Mouse (Mus musculus) c-Kit-negative CD71-positive TER-119-positive erythroid progenitor cells, embryonic 14.5 days (primary cell): ENCODE measurements around the gene Myo3b.

Source experiments
- DNase-seq: peaks from one replicate; pipeline ENCODE4 v3.0.0-alpha.2; 2013; ENCODE audit warnings: low read depth, low spot score

Myo3b gene

DNA sequence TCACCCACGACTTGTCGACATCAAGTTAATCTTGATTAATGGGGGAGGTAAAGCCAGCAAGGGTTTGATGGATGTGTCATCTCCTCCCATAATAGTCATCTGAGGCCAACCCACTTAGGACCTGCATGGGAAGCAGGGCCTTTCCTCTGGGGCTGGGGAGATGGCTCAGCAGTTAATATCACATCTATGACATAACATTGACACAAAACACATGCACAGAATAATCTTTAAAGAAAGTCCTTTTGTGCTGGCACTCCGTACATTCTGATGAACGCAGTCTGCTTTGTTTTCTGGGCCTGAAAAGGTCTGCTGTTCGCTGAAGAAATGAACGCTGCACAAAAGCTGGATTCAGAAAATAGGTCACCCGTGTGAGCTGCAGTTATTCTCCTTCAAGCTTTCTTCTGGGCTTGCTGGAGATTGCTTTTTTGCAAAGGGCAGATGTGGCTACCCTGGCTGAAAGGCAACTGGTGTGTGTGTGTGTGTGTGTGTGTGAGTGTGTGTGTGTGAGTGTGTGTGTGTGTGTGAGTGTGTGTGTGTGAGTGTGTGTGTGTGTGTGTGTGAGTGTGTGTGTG is 26.9 kb downstream of the Myo3b start:
- DNase-seq, result no peak

DNA sequence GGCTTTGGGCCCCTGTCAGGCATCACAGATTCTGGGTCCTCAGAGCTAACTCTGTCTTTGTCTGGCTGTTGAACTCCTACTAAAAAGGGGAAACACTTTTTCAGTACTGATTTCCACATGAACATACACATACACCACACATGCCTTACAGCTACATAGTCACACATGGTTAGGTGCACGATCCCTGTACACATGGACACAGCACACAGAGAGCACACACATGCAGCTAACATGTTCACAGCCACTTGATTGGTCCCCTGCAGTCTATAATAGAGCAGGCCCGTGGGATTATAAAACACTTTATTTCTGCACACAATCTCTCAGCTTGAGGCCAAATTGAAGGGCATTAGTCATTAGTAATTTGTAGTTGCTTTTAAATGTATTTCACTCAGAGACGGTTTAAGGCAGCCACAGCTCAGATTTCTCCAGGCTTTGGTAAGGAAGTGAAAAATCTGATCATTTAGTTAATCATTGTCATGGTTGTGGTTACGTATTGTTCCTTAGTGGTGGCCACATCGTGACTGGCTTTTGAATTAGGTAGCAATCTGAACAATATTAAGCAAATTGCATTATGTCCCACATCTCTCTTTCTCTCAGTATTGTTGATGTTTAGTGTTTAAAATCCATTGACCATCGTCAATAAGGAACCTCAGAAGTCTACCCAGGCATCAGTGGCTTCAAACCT is 27.6 kb downstream of the Myo3b start:
- DNase-seq, result no peak

DNA sequence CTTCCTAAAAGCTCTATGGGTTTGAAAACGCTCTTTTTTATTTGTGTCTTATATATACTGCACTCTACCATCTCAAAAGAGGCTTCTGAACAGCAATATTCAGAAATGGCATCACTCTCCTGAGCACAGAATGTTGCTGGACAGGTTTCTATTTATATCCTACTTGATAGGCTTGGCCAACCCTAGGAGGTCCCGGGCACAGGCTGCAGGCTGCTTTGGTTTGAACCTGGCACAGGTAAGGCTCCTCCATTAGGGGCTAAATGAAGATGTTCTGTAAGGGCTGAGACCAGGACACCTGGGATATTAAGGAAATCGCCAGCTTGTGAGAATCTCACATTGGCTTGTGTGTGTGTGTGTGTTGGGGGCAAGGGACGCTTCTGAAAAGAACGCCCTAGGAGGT is 30.9 kb downstream of the Myo3b start:
- DNase-seq, result no peak

DNA sequence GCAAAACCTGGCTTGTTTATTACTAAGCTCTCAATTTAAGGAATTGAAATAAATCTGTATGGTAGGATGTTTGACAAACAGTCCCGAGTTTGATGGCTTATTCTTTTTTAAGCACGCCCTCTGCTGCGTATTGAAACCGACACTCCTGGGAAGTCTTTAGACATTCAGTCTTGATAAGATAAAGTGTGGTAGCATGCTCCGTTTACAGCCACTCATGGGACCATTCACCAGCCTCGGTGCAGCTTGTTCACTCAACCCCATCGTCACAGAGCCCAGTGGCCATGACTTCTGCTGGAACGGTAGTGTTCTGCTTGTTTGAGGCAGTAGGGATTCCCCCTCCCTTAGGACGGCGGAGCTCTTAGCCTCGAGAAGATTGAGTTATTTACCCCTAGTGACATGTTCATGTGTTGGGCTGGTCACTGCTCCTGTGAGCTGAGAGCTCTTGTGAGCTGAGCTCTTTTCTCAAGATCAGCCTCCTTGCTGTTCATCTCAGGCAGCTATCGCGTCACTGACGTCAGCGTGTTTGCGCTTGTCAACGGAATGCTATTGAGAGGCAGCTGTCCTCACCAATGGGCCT is 44.6 kb downstream of the Myo3b start:
- DNase-seq, result no peak

DNA sequence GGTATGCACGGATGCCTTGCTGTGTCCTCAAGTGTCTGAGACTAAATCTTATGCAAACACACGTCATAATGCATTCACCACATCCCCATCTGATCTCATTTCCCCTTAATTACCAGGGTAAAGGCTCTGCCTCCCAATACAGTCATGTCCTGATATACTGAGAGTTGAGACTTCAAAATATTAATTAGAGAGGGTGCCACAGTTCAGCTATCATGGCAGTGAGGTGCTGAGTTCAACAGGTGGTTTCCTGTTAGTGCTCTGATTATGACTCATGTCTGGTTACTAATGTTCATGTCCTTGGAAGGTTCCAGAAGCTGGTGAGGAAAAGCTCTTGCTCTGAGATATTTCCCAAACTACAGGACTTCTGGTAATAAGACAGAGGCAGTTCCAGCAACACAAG is 52.3 kb downstream of the Myo3b start:
- no peak for DNase-seq

DNA sequence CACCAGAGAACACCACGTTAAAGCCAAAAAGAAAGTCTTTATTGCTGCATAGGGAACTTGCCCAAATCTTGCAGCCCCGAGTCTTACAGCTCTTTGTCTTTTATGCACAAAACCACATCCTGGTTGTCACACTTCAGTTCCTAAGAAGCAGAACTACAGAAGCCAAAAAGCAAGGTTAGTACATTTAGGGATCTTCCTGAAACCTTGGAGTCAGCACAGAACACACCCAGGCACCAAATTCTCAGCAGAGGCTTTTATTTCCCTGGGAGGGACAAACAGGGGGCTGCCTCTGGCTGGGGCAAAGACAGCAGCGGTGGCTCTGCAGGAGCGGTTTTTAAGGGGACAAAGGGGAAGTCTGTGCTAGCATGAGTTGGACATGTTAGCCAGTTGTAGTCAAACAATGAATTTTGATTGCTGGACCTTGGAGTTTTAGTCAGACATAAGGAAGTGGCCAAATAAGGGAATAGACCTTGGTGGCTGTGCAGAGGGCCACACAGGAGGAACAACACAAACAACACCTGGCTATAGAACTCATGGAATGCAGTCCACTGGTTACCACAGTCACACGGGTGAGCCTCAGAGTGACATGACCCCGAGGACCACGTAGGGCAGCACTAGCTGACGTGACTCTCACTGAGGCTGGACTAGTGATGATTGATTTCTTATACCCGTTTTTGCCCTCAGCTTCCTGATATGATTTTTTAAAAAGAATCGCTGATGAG is 53.0 kb downstream of the Myo3b start:
- DNase-seq, result no peak

DNA sequence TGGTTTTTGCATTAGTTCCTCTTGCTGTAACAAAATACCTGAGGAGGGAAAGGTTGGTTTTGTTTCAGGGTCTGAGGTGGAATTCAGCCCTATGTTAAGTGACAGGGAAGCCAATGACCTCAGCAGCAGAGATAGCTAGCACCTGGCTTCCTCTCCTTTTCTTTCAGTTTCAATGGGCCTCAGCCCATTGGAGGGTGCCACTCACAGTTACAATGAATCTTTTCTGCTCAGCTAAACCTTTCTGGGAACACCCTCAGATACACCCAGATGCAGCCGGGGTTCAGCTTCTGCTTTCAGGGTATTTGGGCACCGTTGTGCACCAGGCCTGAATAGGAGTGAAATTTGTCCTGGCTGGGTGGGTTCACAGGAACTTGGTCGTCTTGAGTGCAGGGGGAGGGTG is 53.7 kb downstream of the Myo3b start:
- no peak for DNase-seq

DNA sequence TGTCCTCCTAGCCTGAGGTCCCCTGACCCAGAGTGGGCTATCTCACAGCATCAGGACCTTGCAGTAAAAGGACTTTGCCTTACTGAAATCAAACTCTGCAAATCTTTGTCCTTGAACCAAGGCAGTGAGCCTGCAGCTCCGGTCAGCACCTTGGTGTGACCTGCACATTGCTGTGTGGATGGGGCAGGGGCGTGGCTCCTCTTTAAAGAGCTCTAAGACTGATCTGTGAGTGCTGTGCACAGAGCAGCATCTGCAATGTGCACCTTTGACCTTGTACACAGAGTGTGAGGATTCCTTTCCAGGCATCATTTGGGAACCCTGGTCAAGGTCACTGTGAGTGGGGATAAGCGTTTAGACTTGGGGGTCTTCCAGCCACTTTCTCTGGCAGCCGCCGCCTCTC is 55.5 kb downstream of the Myo3b start:
- no peak for DNase-seq

DNA sequence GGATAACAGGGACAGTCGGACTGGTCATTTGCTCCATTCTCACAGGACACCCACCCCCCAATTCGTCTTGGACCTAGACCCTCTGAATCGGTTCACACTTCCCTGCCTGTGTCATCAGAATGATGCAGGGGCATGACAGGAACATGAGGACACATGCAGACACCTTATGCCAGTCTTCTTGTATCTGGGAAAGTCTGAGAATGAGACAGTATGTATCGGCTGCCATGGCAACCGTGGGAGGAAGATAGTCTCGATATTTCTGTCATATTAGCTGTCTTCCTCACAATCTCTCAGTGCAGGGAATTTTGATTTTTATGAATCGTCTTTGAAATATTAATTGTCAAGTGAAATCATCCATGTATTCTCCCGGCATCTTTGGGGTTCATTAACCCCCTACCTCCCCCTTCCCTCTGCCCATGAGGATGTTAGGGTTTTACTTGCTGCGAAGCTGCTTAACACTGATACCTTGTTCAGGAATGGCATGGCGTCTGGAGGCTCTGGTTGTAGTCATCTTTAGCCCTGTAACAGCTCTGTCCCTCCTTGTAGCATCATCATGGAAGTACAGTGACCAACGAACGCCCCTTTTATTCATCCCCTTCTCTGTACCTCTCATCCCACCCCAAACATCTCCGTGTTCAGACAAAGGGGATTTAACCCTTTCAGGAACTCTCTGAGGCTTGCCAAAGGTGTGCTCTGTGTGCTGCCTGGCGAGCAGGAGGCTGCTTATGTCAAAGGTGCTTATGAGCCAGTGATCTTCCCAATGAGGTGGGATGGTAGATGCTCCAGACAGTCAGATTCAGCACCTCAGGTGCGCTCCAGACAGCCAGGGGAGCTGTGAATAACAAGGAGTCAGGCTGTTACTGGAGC is 58.5 kb downstream of the Myo3b start:
- DNase-seq, result no peak

DNA sequence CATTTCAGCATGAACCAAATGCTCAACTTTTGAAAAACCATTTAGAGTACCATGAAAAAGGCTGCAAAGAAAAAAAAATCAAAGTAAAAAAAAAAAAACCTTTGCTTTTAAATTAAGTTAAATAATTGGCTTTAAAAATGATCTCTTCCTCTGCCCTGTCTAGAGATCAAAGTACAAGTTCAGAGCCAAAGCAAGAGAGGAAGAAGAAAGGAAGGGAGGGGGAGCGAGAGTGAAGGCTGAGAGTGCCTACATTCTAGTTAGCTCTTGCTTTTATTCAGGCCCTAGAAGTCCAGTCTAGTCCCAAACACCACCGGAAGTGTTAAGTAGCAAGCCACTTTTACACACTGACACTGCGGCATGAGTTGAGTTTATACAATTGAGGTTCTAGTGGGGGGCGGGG is 60.5 kb downstream of the Myo3b start:
- no peak for DNase-seq

DNA sequence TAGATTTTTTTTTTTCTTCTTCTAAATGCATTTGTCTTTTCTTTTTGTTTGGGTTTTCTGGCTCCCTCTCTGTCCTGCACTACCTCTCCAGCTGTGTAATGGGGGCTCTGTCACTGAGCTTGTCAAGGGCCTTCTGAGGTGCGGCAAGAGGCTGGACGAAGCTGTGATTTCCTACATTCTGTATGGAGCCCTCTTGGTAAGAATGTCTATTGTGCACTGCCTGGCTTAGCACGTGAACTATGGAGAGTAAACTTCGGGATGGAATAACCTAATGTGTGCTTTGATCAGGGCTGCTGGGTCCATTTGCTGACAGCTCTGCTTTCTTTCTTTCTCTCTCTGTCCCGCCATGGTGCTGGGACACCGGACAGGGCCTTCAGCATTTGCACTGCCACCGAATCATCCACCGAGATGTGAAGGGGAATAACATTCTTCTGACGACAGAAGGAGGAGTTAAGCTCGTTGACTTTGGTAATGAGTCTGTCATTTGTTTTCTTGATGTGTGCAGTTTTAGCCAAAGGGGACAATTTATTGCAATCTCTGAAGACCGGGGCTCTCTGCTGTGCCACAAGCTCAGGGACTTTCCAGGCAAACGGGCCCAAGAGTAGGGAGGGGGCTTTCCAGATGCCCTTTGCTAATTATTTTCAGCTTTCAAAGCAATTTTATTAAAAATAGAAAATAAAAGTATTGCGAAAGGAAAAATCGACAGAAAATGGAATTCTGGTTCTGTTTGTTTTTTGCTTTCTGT is 66.5 kb downstream of the Myo3b start:
- DNase-seq, result no peak

DNA sequence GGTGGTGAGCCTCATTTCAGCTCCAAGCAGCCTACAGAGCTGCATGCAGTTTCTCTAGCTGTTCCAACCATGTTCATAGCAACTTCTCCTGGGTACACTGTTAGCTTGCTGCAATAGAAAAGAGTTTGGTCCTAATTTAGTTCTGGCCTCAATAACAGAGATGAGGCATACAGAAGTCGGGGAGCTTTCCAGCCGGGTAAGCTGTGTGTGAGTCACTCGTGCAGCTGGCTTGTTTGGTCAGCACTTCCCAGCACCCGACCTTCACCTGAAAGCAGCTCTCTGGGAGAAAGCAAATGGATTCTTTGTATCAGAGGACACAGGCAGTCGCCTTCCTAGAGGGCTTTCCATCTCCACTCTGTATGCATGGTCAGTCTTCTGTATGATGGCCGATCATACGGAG is 70.1 kb downstream of the Myo3b start:
- DNase-seq, result no peak

DNA sequence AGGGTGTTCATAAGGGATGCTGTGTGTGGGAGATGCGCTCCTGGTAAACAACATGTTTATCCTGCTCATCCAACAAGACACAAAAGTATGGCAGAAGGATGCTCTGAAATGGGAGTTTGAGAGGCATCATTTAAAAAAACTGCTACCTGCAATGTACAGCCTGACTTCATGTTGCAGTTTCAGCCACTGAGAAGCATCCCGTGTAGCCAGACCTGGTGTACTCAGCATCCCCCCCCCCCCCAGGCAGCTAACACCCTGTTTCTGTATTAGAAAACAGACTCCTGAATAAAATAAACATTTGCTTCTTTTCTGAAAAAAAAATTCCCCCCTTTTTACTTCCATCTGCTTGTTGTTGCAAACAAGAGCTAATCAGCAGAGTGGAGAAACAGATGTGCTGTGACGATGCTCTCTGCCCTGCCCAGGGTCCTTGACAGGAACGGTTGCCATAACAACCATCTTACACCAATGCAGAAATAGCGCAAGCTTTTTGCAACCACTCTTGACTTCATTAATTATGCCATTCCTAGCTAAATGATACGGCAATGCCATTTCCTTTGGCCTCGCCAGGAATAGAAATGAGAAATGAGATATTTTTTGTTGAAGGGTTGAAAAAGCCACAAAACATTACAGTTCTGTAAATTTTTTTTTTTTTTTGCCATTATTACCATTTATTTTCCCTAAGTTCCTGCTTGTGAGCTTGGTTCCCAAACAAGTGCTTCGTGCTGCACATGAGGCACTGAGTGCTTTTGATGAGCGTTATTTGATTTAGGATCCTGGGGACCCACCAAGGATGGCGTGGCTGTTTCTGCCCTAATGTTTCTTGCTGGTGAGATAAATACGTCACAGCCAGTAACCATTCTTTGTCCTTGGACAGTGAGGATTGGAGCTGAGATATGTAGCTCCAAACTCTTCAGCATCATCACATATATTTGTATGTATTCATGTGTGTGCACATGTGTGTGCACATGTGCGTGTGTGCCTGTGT is 75.2 kb downstream of the Myo3b start:
- DNase-seq, result no peak

DNA sequence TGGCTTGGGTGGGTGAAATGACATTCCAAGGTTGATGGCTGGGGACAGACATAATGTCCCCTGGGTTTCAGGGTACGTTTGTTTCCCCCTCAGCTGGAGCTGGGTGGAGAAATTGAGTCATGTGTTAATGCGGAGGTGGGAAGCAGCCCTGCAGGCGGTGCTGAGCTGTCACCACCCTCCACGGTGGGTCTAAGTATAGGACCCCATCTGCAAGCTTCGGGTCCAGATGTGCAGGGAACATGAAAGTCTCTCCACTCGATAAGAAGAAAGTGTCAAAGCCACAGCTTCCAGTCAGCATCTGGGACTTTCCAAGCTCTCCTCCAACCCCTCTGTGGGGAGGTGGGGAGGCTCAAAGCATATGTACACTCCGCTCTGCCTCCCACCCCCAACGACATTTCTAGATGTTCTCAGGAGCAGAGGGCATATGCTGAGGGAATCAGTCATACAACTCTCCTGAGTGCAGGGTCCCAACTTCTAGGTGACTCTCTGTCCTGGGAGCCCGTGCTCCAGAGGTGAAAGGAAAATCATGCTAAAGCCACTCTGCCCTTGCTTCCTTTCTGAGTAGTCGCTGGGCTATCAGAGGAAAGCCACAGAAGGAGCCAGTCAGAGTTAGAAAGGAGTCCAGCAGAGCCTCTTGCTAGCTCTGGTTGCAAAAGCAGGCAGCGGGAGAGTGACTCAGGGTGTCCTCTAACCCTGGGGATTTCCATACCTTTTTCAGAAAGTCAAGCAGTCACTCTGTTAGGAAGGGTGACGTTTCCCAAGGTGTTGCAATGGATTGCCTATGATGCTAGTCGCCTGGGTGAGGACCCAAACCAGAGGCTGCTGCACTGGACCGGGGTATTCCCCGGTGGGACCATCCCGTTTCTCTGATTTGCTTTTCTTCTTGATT is 79.7 kb downstream of the Myo3b start:
- no peak for DNase-seq

DNA sequence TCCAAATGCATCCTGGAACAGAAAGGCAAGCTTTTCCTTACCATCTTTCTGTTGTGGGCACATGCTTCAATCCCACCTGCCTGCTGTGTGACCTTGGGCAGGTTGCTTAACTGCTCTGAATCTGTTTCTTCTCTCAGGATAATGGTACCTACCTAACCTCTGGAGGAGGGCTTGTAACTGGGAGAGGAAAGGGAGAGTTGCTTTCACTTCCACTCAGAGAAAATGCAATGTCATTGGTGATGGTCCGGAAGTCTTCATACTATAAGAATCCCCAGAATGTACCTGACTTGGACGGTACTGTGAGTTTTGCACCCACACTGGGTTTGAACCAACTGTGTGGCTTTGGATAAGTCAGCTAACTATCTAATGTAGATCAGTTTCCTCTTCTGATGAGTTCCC is 80.3 kb downstream of the Myo3b start:
- DNase-seq, result no peak

DNA sequence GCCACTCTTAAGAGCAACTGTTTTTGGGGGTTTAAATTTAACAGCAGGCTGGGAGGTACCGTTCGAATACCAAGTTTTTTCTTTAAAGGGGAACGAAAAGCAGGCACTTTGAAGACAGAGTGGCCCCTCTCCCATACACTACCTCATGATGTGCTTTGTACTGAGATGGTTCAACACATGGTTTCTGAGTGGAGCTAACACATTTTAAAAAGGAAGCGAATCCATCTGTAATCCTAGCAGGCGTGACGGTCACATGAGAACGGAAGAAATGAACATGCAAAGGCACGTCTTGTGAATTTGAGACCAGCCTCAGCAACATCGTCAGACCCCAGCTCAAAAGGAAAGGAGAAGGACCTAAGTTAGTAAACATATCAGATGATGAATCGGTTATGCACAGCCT is 87.4 kb downstream of the Myo3b start:
- no peak for DNase-seq

DNA sequence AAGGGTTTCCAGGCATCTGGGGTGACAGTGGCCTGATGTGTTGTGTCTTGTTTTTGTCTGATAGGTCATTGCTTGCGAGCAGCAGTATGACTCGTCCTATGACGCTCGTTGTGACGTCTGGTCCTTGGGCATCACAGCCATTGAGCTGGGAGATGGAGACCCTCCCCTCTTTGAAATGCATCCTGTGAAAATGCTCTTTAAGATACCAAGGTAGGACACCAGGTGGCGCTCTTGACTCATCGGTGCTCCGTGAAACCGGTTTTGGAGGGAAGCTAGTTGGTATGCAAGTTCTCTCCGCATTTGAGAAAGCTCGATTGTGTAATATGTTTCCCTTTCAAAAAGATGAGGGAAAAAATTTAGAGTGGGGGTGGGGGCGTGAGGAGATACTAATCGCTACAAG is 87.9 kb downstream of the Myo3b start:
- peak; percentile 21 for DNase-seq

DNA sequence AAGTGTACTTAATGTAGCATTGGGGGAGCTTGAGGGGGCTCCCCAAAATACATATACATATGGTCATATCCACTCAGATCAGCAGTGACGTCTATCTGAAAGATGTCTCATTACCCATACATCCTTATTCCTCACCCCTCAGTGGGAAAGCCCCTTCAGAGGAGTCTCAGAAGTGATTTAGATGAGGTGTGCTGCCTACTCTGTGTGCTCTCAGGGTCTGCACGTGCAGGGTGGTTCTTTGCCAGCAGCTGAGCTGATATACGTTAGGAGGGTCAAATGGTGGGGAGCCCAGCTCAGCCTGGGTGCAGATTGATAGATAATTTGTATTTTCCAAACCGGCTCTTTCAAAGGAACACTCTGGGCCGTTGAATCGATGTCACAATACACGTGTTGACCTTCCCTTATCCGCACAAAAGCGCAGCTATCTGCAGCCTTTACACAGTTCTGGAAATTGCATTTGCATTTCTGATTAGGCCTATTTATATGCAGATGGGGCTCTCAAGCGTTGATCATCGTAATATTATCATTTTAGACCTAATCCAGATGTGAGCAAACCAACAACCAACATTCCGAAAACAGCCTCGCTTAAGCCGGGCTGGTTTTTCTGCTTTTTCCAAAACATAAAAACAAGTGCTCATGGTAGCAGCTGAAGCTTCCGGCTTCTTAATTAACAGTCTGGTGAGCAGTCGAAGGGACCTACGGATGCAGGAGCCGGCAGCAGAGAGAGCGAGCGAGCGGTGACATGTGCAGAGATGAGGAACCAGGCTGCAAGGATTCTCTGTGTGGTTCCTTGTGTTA is 88.6 kb downstream of the Myo3b start:
- DNase-seq, result no peak
